Mouse (Mus musculus): Measurements from ENCODE around the gene Jam2.

DNA sequence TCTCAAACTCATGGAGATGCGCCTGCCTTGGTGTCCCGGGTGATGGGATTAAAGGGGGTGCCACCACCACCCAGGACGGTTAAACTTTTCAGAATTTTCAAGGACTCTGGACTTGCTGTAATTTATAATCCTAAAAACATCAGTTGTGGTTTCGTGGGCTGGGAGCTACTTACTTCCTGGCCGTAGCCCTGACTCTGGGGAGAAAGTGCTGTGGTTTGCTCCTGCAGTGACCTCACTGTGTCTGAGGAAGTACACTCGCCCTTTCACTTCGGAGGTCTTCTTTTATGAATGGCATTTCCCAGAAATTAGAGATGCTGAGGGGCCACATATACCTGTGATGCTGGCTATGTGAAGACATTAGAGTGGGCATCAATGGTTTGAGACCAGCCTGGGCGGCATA, 40.6 kb downstream of the Jam2 start:
- TF ChIP-seq ZNF384 (IDR thresholded peaks at IDR 0.05; ENCODE audit: low read depth, low read length): no peak
- TF ChIP-seq CHD2 (IDR thresholded peaks at IDR 0.05; ENCODE audit: low read depth, low read length): no peak
